Mouse (Mus musculus): ENCODE results near the gene Fcnb.

DNA sequence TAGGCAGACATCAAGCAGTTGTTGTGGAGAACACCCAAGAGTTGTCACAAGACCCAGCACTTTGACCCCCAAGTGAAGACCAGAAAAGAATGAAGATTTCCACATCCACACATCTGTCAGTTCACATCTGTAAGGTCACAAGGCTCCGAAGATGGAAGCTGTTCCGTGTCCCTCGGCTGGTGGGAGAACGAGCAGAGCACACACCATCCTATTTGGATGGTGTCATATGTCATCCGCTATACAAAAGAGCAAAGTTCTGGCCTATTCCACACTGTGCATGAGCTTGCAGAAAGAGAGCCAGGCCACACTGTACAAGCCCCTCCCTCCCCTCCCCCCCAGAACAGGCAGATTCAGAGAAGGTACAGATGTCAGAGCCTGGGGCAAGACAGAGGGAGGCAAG lies 4.4 kb upstream of the Fcnb start:
- TF ChIP-seq CTCF (IDR thresholded peaks at IDR 0.05; ENCODE audit: low read depth) (no peak), EP300 (IDR thresholded peaks at IDR 0.05; ENCODE audit: low read depth) (no peak)
